Mouse (Mus musculus) spleen, adult 2 months (tissue): ENCODE measurements at regions not wholly inside any gene's neighbourhood (a gene's known extent, or its start where the extent isn't known, plus 50 kb on each side); places are given as distances from the start of the nearest gene placed in this dataset.

Experiments
- CTCF ChIP-seq: fragments of 200-500 bp; IDR thresholded peaks from 2 replicates; pipeline ENCODE4 v1.5.1; 2011; ENCODE audit warnings: mild to moderate bottlenecking, inconsistent platforms; ENCODE audit not compliant: insufficient read depth, insufficient read length, insufficient replicate concordance; ENCODE audit errors: extremely low read depth
- POLR2A ChIP-seq: fragments of 200-500 bp; IDR thresholded peaks from 2 replicates; pipeline ENCODE4 v1.6.1; 2011; ENCODE audit warnings: low read depth, low read length, inconsistent platforms

GRCm38 (mm10) chr13:16379949-16380348 lies 368.3 kb downstream of the Inhba start:
- no peak for TF ChIP-seq POLR2A
- no peak for TF ChIP-seq CTCF
